Mouse (Mus musculus): ENCODE data around the gene Tigd3.

Gene Tigd3

DNA sequence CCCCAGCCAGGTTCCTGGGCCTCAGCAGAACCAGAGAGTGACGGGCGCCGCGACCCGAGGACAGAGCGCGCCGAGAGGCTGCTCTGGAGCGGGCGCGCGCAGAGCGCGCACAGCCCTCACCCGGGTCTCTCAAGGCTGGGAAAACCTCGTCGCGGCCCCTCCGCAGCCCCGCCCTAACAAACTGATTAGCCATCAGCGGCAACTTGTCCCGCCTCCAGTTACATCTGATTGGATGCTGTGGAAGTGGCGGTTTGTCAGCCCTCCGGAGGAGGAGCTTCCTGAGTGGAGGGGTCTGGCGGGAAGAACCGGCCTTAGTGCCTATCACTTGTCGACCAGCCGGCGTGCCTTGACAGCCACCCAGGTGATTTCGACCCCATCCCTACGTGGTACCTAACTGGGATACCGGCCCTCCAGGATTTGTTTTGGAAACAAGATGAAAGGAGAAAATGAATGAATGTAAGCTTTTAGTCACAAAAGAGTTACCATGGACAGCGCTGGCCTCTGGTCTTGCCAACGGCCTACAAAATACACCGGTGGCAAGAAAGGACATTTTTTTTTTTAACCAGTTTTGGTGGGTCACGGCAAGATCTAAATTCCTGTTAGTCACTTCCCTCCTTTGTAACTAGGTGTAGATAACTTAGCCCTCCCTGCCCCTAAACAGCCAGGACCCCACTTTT is at the start of gene Tigd3:
TSS of gene Tigd3 (minus strand) at position 148 of the 677 bp plus-strand sequence.
- peak; percentile 98 to 99 for DNase-seq

DNA sequence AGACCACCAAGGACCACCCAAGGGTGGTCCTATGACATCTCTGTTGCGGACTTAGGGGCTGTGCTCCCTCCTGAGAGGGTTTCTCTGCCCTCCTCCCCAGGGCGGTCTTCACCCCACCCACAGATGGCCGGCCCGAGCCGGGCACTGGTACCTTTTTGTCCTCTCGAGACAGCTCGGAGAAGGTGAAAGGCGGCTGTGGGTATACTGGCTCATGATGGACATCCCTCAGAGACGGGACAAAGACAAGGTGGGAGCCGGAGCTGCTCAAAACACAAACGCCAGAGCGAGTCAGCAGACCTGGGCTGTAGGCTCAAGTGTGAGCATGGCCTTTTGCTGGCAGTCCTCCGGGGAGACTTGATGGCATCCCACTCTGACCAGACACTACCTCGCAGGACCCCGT is 49.5 kb upstream of the Tigd3 start:
- no peak for DNase-seq

DNA sequence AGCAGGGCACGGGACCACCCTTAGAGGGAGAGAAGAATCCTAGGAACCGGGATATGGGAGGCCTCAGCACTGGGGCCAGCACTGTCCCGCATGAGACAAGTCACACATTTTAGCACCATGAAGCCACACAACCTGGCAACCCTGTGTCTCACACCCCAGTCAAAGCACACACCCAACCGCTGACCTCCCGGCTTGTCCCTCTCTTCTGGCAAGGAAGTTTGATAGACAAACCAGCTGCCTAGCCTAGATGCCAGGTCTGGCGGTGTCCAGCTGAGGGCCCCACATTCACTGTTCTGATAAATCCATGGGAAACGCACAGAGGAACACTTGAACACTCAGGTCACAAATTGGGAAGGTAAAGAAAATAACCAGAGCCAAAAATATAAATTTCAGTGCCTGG is 48.6 kb upstream of the Tigd3 start:
- DNase-seq, result no peak

DNA sequence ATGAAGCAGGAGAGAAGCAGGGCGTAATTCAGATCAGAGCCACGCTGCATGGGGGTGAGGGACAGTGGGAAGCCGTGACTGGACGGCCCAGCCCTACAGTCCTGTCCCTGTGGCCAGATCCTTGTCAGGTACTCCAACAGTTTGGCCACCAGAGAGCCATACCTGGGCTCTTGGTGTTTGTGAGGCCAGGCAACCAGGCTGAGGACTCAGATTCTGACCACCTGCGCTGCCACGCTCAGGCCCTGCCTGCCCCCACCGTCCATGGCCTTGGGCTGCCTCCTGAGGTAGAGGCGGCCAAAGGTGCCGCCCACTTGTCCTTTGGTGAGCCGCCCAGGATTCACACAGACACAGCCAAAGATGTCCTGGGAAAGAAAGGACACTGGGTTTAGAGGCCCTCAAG is 46.7 kb upstream of the Tigd3 start:
- DNase-seq, result peak; percentile 47 to 56

DNA sequence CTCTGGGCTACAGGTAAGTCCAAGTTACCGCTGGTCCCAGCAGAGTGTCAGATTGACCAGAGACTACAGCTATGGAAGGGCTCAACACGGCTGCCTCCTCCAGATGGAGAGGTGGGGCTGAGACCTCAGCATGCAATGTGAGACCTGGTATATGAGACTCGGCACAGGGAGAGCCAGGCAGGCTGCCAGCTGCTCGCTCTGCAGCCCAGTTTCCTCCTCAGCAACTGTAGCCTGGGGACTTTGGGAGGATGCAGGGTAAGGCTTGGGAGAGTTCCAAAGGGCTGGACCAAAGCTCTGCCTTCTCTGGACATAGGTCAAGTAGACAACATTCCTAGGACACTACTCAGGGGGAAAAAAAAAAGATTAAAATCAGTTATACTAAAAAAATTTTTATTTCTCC is 46.2 kb upstream of the Tigd3 start:
- peak; percentile 92 to 95 for DNase-seq

DNA sequence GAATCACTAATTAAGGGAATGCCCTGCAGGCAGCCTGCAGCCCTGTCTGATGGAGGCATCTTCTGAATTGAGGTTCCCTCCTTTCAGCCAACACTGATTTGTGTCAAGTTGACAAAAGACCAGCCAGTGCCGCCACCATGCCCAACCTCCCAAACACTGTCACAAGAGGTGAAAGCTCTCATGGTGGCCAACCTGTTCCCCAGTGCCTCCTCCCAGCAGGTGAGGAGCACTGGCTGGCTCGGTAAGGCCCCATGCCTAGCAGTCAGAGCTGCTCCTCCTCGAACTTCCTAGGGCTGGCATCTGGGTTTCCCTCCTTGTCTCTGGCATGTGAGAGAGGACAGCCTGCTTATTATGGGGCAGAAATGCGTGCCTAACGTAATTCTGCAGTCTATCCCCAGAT is 45.8 kb upstream of the Tigd3 start:
- DNase-seq, result peak; percentile 40 to 51

DNA sequence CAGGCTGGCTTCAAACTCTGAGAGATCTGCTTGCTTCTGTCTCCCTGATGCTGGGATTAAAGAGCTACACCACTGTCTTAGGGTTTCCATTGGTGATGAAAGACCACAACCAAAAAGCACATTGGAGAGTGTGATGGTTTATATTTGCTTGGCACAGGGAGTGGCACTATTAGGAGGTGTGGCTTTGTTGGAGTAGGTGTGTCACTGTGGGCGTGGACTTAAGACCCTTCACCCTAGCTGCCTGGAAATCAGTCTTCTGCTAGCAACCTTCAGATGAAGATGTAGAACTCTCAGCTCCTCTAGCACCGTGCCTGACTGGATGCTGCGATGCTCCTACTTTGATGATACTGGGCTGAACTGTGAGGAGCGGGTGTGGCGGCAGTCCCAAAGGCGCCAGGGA is 44.6 kb upstream of the Tigd3 start:
- DNase-seq, result no peak

DNA sequence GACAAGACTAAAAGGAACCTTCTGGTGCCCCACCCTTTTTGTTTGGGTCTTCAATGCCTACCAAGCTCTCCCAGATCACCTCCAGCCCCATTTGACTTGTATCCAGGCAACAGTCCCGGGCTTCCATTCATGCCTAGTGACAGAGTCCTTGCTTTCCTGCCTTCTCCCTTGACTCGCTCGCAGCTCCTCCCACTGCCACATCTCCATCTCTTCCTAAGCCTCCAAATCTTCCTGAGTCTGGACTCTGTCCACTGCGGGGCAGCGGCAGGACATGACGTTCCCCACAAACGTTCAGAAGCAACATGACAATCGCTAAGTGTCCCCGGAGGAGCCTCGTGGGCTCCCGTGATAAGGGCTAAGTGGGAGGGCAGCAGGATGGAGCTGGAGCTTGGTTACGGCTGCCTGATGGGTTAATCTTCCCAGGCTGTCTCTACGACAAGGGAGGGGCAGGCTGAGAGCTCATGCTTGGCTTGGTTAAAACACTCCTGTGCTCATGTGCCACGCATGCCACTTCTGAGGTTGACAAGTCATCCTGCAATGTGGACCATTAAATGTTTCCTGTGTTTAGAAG is 44.0 kb upstream of the Tigd3 start:
- DNase-seq, result peak in 1 of 2 experiments; percentile 42

DNA sequence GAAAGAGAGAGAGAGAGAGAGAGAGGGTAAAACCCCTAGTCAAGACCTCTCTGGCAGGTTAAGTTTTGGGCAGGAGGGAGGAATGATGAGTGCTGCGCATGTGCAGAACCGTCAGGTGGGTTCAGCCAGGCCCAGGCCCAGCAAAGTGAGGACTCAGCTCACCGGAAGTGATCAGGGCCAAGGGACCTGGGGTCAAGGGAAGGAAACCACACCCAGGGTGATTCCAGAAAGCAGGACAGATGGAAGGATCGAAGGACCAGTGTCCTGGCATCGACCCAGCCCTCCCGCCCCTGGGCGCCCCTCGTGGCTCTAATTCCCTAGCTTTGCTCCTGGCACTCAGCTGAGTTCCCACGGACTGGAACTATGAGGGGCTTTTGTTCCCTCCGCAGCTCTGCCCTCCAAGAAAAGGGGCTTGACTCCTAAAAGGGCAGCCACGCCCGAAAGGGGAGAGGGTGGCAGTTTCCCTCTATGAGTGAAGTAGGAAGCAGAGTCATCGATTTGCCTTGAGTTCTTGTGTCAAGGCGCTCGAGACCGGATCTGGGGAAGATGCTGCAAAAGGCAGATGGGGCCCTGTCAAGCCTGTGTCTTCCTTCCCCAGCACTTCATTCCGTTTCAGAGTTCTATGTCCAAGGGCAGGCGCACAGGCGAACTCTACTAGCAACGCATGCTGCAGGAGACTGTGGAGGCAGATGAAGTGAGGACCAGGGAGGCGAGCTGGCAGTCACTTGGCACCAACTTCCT is 43.3 kb upstream of the Tigd3 start:
- peak in 1 of 2 experiments; percentile 31 for DNase-seq

DNA sequence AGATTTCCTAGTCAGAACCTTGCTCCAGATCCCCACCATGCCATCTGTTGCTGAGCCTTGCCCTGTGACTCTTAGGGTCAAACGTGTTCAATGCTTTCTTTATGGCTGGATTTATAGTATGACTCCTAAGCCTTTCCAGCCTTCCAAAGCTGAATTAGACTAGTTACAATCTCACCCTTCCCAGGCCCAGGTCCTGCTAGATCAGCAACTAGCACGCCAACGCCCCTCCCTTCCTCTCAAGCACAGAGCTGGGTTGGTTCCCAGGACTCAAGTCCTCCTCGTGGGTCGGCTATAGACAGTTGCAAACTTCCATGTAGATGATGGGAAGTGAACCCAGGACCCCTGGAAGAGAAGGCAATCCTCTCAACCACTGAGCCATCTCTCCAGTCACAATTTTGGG is 41.7 kb upstream of the Tigd3 start:
- no peak for DNase-seq

DNA sequence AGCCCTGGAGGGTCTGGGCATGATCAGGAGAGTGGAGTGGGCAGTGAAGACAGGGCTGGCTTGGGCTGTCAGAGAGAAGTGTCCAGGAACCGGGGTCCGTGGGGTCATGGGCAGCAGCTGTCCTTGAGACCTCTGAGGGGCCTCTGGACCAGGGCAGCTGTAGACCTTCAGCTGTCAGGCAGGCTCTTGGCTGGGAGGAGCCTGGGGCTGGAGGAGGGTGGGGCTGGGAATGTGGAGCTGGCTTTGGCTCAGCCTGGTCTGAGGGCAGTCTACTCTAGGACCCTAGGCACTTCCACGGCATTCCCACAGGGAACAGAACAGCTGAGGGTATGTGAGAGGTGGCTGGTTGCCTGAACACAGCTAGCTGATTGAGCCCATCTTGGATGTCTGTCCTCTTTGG is 41.3 kb upstream of the Tigd3 start:
- DNase-seq, result no peak

DNA sequence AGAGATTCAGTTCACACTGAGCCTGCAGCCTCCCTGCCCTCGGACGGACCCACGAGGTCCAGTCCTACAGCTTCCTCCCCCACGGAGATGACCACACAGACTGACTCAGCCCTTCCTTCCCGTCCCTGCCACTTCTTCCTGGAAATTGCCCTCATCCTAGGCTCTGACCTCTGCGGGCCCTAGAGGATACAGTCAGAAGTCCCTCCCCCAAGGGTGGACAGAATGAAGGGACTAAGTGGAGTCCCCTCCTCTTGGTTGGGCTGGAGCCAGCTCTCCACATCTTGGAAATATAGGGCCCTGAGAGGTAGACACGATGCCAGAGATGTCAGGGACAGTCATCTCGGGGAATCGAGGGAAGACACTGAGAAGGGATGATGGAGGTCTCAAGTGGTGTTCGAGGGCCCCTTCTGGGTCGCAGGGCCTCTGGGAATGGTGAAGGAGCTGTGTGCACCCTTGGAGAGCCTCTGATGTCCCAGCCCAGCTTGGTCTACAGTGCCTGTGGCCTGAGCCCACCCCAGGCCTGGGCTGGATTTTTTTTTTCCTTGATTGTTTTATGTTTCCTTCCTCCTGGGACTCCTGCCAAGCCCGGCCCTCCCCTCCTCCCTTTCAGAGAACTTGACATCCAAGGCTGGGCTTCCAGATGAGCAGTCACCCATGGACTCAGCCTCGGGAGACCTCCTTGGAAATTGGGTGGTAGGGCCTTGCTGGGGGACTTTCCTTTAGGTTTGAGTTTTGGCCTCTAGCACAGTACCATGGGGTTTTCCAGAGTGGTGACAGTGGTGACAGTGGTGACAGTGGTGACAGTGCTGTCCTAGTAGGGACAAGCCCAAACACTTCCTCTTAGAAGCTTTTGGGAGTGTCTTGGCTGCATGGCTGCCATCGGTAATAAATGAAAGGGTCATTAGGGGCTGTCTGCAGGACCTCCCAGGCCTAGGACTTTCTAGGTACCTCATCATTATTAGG is 36.0 kb upstream of the Tigd3 start:
- peak in 1 of 2 experiments; percentile 32 for DNase-seq

DNA sequence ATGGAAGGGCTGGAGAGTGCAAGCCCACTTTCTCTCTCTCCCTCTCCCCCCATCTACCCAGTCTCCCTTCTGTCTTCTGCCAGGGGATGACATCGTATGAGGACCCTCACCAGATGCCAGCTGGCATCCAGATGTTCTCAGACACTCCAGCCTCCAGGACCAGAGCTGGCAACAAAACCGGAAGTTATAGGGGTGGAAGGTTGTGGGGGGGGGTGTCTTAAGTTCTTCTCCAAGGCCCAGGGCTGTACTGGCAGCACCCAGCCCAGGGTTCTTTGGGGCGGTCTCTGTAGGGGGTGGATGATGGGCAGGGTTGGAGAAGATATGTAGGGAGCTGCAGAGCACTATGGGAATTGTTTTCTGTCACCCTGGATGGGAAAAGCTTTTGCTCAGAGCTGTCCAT is 34.6 kb upstream of the Tigd3 start:
- no peak for DNase-seq

DNA sequence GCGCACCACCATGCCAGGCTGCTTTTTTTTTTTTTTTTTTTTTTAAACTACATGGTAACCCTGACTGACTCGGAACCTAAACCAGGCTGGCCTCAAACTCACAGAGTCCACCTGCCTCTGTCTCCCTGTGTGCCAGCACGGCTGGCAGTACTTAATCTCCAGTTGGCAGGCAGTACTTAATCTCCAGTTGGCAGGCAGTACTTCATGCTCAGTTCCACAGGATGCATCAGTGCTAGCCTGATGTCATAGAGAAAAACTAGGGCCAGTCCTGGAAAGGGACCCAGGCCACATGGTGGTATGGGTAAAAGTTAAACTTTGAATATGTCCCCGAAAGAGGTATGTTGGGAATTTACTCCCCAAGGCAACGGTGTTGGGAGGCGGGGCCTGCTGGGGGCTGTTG is 34.2 kb upstream of the Tigd3 start:
- DNase-seq, result peak in 1 of 2 experiments; percentile 39

DNA sequence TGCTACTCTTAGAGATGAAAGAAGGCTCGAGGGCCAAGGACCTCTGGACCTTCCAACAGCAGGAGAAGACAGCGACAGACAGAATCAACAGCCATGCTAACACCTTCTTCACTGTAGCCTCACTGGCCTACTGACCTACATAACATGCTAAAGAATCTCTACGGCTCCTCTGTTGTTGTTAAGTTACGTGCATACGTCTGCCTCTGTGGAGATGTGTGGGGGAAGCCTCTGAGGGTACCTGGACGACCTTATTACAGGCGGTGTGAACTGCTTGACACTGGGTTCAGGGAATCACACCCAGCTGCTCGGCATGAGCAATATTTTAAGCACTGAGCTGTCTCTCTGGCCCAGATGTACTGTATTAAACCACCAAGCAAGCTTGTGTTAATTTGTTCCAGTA is 33.6 kb upstream of the Tigd3 start:
- no peak for DNase-seq

DNA sequence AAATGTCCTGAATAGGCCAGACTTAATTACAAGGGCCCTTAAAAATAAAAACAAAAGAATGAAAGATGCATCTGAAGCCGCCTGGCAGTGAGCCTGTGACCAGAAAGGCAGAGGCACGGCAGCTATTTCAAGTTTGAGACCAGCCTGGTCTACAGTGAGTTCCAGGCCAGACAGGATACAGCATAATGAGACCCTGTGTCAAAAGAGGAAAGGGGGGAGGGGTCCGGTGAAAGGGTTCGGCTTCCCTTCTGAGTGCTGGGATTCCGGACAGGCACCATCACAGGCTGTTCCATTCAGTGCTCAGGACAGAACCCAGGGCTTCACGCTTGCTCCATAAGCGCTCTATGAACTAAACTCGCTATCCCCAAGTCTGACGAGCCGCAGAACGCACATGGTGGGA is 33.1 kb upstream of the Tigd3 start:
- no peak for DNase-seq

DNA sequence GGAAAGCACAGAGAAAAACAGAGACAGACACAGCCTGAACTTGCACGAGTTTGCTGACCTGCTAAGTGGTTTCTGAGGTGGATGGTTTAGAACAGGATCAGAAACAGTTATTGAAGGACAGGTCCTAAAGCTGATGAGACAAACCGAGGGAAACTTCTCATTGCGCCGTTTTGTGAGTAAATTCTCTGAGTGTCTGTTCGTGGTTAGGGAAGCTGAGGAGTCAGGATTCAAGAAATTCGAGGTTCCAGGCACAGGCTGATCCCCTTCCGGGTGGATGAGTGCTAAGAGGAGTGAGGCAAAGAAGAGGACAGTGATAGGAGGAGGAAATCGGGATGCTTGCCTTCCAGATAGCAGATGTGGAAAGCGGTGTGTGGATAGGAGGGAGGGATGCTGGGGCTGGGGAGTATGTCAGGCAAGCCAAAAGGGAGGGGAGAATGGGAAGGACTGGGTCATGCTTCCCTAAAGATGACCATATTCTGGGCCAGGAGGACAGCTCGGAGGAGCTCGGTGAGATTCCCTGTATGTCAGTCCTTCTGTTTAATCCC is 31.4 kb upstream of the Tigd3 start:
- peak in 1 of 2 experiments; percentile 36 for DNase-seq

DNA sequence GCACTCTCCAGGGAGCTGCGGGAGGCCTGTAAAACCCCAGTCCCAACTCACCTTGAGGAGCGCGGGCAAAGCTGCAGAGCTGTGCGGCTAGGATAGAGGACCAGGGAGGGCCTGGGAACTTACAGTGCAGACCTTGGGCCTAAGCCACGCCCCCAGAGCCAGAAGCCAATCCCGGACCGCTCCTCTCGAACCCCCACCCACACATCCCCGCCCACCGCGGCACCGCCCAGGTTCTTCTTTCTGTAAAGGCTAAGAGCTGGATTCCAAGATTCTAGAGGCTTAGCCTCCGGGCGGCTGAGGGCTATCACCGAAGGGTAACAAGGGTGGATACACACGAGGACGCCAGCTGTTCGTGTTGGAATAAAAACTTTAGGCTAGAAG is 30.8 kb upstream of the Tigd3 start, which contains the start of gene Cdc42ep2:
TSS of gene Cdc42ep2 (minus strand) at position 104 of the 381 bp plus-strand sequence.
- peak; percentile 97 for DNase-seq

DNA sequence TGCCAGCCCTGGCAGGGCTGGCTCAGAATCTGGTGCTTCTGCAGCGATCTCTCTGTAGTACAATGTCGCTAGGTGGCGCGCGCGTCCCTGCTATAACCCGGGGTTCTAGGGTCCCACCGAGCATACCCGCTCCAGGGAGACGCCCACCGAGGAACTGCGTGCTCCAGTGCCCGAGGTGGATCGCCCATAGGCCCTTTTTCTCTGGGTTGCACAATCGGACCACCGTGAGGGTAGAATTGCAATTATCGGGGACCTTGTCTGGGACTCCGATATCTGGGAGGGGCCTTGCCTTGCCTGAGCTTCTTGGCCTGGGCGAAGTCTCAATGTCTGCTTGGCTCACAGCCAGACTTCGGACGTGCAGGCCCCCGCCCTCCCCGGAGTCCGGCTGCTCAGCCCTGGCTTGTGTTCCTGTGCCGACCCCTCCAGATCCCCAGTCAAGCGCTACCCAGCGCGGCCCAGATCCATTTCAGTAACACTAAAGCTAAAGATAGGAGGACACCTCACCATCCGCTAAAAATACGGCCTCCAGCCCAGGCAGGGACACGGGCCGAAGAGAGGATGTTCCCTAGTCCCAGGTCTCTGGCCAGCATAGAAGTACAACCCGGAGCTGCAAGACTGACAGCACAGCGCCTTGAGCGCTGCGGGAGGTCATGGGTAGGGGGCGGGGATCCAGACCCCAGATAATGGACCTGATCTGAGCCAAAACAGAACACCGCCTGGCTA is 30.2 kb upstream of the Tigd3 start:
- DNase-seq, result peak; percentile 97 to 99

DNA sequence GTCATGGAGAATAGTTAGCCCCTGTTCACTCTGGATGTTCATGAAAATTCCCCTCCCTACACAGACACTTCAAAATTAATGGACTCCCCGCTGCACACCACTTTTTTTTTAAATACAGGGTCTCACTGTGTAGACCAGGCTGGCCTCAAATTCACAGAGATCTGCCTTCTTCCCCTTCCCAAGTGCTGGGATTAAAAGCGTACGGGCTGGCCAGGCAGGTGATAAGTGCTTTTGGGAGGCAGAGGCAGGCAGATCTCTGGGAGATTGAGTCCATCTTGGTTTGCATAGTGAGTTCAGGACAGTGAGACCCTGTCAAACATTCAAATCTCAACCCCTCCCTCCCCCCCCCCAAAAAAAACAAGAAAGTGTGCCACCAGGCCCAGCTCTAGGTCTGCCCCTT is 29.0 kb upstream of the Tigd3 start:
- no peak for DNase-seq

DNA sequence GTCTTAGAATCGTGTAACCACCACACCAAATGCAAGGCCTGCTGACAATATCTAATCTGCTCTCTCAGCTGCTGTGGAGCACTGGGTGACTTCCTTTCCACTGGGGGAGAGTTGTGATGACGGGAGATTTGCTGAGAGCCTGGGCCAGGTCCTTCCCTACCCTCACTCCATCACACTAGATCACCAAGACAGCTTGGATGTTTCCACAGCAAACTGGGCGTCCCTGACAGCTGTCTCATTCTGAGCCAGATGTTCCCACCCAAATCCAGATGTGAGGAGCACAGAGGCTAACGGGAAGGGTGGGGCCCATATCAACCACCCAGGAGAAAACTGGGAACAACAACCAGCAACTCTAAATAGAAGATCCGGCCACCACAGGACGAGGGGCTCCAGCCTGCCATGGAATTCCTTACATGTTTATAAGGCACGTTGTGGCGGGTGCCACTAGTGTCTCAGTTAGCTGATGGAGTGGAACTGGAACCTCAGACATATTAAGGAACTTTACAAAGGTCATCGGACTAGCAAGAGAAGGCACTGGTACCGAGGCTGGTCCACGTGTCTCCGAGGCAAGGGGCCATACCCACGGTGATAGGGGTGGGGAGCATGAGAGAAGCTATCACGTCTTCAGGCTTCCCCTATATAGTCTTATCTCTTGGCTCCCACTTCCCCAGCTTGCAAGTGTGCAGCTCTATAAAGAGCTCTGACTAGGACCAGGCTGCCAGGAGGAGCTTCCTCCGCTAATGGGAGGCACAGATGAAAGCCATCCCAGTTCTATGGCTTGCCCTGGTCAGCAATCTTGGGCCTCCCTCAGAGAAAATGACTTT is 28.4 kb upstream of the Tigd3 start:
- DNase-seq, result no peak

All from cerebellum, postnatal 14 days (tissue).